Mouse (Mus musculus) liver, adult 2 months (tissue): ENCODE measurements around the gene Tagap. TPM values are rescaled to one million over a fixed set of nuclear protein-coding genes. Genes with fewer than 3 reads are reported as not detected.

Source experiments
- DNase-seq: peaks from one replicate; pipeline ENCODE4 v3.0.0-alpha.2; 2011; ENCODE audit warnings: low read depth, low spot score; ENCODE audit errors: extremely low read depth
- H3K27ac ChIP-seq: fragments of 200-500 bp; replicated peaks from 2 replicates; pipeline ENCODE4 v1.5.1; 2012; ENCODE audit warnings: low read depth, mild to moderate bottlenecking, control low read depth, inconsistent platforms, low read length; ENCODE audit not compliant: insufficient read depth
- H3K27me3 ChIP-seq: fragments of 200-500 bp; 2 replicates; pipeline ENCODE4 v1.6.1; 2012; ENCODE audit warnings: mild to moderate bottlenecking, moderate library complexity, low read length, inconsistent platforms; ENCODE audit not compliant: control insufficient read depth, insufficient read depth
- H3K36me3 ChIP-seq: fragments of 200-500 bp; 2 replicates; pipeline ENCODE4 v1.6.1; 2012; ENCODE audit warnings: low read length, inconsistent platforms; ENCODE audit not compliant: control insufficient read depth, insufficient read depth
- H3K4me1 ChIP-seq: fragments of 200-500 bp; 2 replicates; pipeline ENCODE4 v1.6.1; 2011; ENCODE audit warnings: low read length; ENCODE audit not compliant: control insufficient read depth, insufficient read depth
- H3K4me3 ChIP-seq: fragments of 200-500 bp; 2 replicates; pipeline ENCODE4 v1.5.1; 2011; ENCODE audit warnings: low read depth, mild to moderate bottlenecking, control low read depth, low read length, moderate library complexity; ENCODE audit not compliant: insufficient read depth
- H3K79me2 ChIP-seq: fragments of 200-500 bp; 2 replicates; pipeline ENCODE4 v1.6.1; 2012; ENCODE audit warnings: inconsistent platforms, mild to moderate bottlenecking, low read length, moderate library complexity; ENCODE audit not compliant: control insufficient read depth, insufficient read depth
- H3K9ac ChIP-seq: fragments of 200-500 bp; 2 replicates; pipeline ENCODE4 v1.6.1; 2012; ENCODE audit warnings: low read depth, mild to moderate bottlenecking, control low read depth, inconsistent platforms, low read length
- CTCF ChIP-seq: fragments of 200-500 bp; IDR thresholded peaks from 2 replicates; pipeline ENCODE4 v1.5.1; 2011; ENCODE audit warnings: low read depth, low read length, control low read depth
- POLR2A ChIP-seq: fragments of 200-500 bp; IDR thresholded peaks from 2 replicates; pipeline ENCODE4 v1.6.1; 2011; ENCODE audit warnings: low read length, control low read depth; ENCODE audit not compliant: insufficient read depth; ENCODE audit errors: extremely low read depth
- WGBS: fragments of 180-500 bp; shearing (Covaris S2); methylation state at CpG from one replicate; pipeline ENCODE4 v1.1.7; 2018; 5-methylcytosine and 5-hydroxymethylcytosine counted together
- polyA plus RNA-seq: library from polyadenylated mRNA; depleted of rRNA; stranded (reverse); fragments of >200 nt; gene quantifications from 2 replicates; pipeline ENCODE4 v1.2.3, GENCODE M21; 2012
- total RNA-seq: library from RNA; depleted of rRNA; stranded (reverse); fragments of >200 nt; gene quantifications from 2 replicates; pipeline ENCODE4 v1.2.3, GENCODE M21; 2014

The Tagap gene
- total and polyA plus RNA-seq, 2 experiments, result 0.28 to 0.51 TPM

- Histone ChIP-seq H3K4me1 (no peaks in the 10 kb centered on the region), H3K9ac (no peak overlapping the region), H3K36me3 (no peaks in the 10 kb centered on the region), H3K79me2 (no peaks in the 10 kb centered on the region), H3K4me3 (no peak overlapping the region), H3K27me3 (no peaks in the 10 kb centered on the region), H3K27ac (no peak overlapping the region)
- no peak for TF ChIP-seq POLR2A
- no peak for TF ChIP-seq CTCF
- no peak for DNase-seq
- 40% methylated on average over 10 of the region's 10 CpGs for WGBS
These were observed 29.7 kb upstream of the Tagap start for GRCm38 (mm10) chr17:7896047-7896635.

- no peaks in the 10 kb centered on the region for H3K27me3 ChIP-seq
- H3K4me3 ChIP-seq, result no peak overlapping the region; the same call in 1 of the 2 replicates
- no peak overlapping the region for H3K27ac ChIP-seq
- H3K36me3 ChIP-seq, result no peaks in the 10 kb centered on the region
- no peak for TF ChIP-seq POLR2A
- no peak for TF ChIP-seq CTCF
- no peak for DNase-seq
- H3K79me2 ChIP-seq, result no peaks in the 10 kb centered on the region
- no peak overlapping the region for H3K9ac ChIP-seq
- no peaks in the 10 kb centered on the region for H3K4me1 ChIP-seq
- 71% methylated on average over 11 of the region's 11 CpGs for whole genome bisulfite sequencing
These were observed 28.7 kb upstream of the Tagap start for GRCm38 (mm10) chr17:7897120-7897519.

- Histone ChIP-seq H3K27me3 (no peaks in the 10 kb centered on the region), H3K4me3 (no peak overlapping the region), H3K9ac (no peak overlapping the region), H3K79me2 (no peaks in the 10 kb centered on the region), H3K4me1 (no peaks in the 10 kb centered on the region), H3K27ac (no peak overlapping the region), H3K36me3 (no peaks in the 10 kb centered on the region)
- no peak for TF ChIP-seq POLR2A
- no peak for TF ChIP-seq CTCF
- 74% methylated on average over 4 of the region's 4 CpGs for WGBS
- no peak for DNase-seq
These were observed 28.0 kb upstream of the Tagap start for GRCm38 (mm10) chr17:7897756-7898155.

GRCm38 (mm10) chr17:7899233-7899632 lies 26.6 kb upstream of the Tagap start:
- 79% methylated on average over 6 of the region's 6 CpGs for WGBS
- TF ChIP-seq POLR2A (no peak), CTCF (no peak)

GRCm38 (mm10) chr17:7899961-7900360 lies 25.8 kb upstream of the Tagap start:
- TF ChIP-seq POLR2A (no peak), CTCF (no peak)
- Histone ChIP-seq H3K36me3 (no peaks in the 10 kb centered on the region), H3K27ac (no peak overlapping the region), H3K9ac (no peak overlapping the region), H3K4me1 (no peaks in the 10 kb centered on the region), H3K27me3 (no peaks in the 10 kb centered on the region), H3K79me2 (no peaks in the 10 kb centered on the region), H3K4me3 (no peak overlapping the region)
- 82% methylated on average over 4 of the region's 4 CpGs for WGBS
- no peak for DNase-seq

More at GRCm38 (mm10) chr17:7899233-7899632, 26.6 kb upstream of the Tagap start:
- Histone ChIP-seq H3K36me3 (no peaks in the 10 kb centered on the region), H3K27me3 (no peaks in the 10 kb centered on the region), H3K79me2 (no peaks in the 10 kb centered on the region), H3K9ac (no peak overlapping the region), H3K4me1 (no peaks in the 10 kb centered on the region), H3K4me3 (no peak overlapping the region), H3K27ac (no peak overlapping the region)
- no peak for DNase-seq

- Histone ChIP-seq H3K27ac (no peak overlapping the region), H3K27me3 (no peaks in the 10 kb centered on the region), H3K4me3 (no peak overlapping the region), H3K79me2 (no peaks in the 10 kb centered on the region), H3K4me1 (no peaks in the 10 kb centered on the region), H3K9ac (no peak overlapping the region), H3K36me3 (no peaks in the 10 kb centered on the region)
- DNase-seq, result no peak
- 83% methylated on average over 2 of the region's 2 CpGs for WGBS
- TF ChIP-seq CTCF (no peak), POLR2A (no peak)
These were observed 24.3 kb upstream of the Tagap start for GRCm38 (mm10) chr17:7901536-7901935.
